10 mouse cellular contexts compared by ENCODE assay signal in the genomic region with DNA sequence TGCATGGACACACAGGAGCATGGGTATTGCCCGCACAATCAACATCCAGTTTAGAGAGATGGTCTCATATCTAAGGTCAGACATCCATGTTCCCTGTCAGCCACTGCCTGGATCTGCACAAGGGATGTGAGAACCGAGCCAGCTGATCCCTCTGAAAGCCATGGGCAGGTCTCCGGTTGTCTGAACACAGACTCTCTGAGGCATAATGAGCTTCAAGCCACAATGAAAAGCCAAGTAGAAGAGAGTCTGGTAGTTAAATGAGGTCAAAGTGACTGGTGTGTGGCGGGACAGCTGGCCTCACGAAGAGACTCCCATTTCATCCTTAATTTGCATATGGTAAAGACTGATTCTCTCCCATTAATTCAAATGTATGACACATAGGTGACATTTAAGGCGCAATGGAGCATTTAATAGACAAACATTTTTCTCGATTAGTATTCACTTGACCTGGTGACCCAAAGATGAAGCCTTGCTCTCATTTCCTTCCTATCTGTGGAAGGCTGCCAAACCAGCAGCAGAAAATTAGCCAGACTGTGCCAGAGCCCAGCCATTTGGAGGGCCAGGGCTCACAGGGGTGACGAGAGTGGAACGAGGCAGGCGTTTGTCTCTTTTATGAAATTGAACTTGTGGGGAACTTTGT.
A peak's percentile ranks its signal among the peaks of the same experiment; 100 is the strongest.
DNase-seq lines count a peak whose midpoint lies in the region; ATAC-seq and TF ChIP-seq lines count a peak whose summit lies in the region.
"Had no signal": no experiment of that assay in that cellular context is flagged by ENCODE, and none has a peak within 500 bp of the region (broad histone marks: within the 10 kb centered on the region; RNA-seq: fewer than 3 reads in every experiment).

No protein-coding gene starts in this region.

- no peaks in the 10 kb centered on the region for H3K9me3 ChIP-seq in heart, postnatal 0 days (replicated peaks; ENCODE audit: control insufficient read depth, low read length)
- no peaks in the 10 kb centered on the region for H3K9me3 ChIP-seq in embryonic facial prominence, embryonic 14.5 days (ENCODE audit: control insufficient read depth, low read length)
- H3K9me3 ChIP-seq: heart, embryonic 12.5 days had no signal

- 0 out of 2 replicates have a peak overlapping the region, but pooled peaks have one; percentile 8 for H3K27ac ChIP-seq in heart, postnatal 0 days (ENCODE audit: low read depth)
- no peak overlapping the region for H3K27ac ChIP-seq in embryonic facial prominence, embryonic 14.5 days (replicated peaks; ENCODE audit: low read depth, low read length)
- H3K27ac ChIP-seq: macrophage had no signal

- H3K9ac ChIP-seq in heart, postnatal 0 days (replicated peaks; ENCODE audit: low read depth, low read length), result no peak overlapping the region
- H3K9ac ChIP-seq in embryonic facial prominence, embryonic 14.5 days (ENCODE audit: low read depth, low read length), result no peak overlapping the region
- H3K9ac ChIP-seq: heart, embryonic 12.5 days had no signal

- H3K4me3 ChIP-seq in heart, postnatal 0 days (ENCODE audit: low read depth, low read length), result no peak overlapping the region
- no peak overlapping the region for H3K4me3 ChIP-seq in embryonic facial prominence, embryonic 14.5 days (ENCODE audit: low read depth, low read length)
- H3K4me3 ChIP-seq: erythroblast, embryonic 14.5 days; heart, embryonic 12.5 days had no signal

- WGBS in heart, postnatal 0 days, result 57% methylated on average over 10 of the region's 10 CpGs
- WGBS in embryonic facial prominence, embryonic 14.5 days, result 62% methylated on average over 10 of the region's 10 CpGs

- no peak for DNase-seq in heart, postnatal 0 days (ENCODE audit: low spot score)
- no peak for DNase-seq in heart, postnatal 25 days (ENCODE audit: low spot score)
- DNase-seq in MN1 (ENCODE audit: low spot score), result peak; percentile 57
- no peak for DNase-seq in embryonic facial prominence, embryonic 14.5 days (ENCODE audit: low spot score)
- DNase-seq in kidney, postnatal 10 days, result peak; percentile 70
- DNase-seq in T-cell, adult 2 months (ENCODE audit: low spot score), result no peak
- no peak for DNase-seq in spleen, postnatal 14 days (ENCODE audit: low spot score in 2 of 2)

- no peak overlapping the region for H3K4me2 ChIP-seq in heart, postnatal 0 days (ENCODE audit: low read depth, low read length)
- H3K4me2 ChIP-seq in embryonic facial prominence, embryonic 14.5 days (ENCODE audit: low read depth, low read length), result no peak overlapping the region
- H3K4me2 ChIP-seq: heart, embryonic 12.5 days had no signal

- TF ChIP-seq EP300 in heart, postnatal 0 days (IDR thresholded peaks at IDR 0.05; ENCODE audit: low read depth), result no peak

- no peak for ATAC-seq in heart, postnatal 0 days (ENCODE audit: insufficient read depth, low read depth)
- ATAC-seq in embryonic facial prominence, embryonic 14.5 days (ENCODE audit: low read depth), result peak; percentile 58; the same call in 1 of the 2 replicates

- intact Hi-C loops in heart, postnatal 25 days (cut with DNase I), result no loop called here

- H3K27me3 ChIP-seq in heart, postnatal 0 days (ENCODE audit: control insufficient read depth, insufficient read depth, low read length), result no peaks in the 10 kb centered on the region
- no peaks in the 10 kb centered on the region for H3K27me3 ChIP-seq in embryonic facial prominence, embryonic 14.5 days (replicated peaks; ENCODE audit: control insufficient read depth, insufficient read depth, low read length)
- H3K27me3 ChIP-seq: heart, embryonic 12.5 days had no signal

- no peaks in the 10 kb centered on the region for H3K36me3 ChIP-seq in heart, postnatal 0 days (replicated peaks; ENCODE audit: control insufficient read depth, insufficient read depth, low read length)
- no peaks in the 10 kb centered on the region for H3K36me3 ChIP-seq in embryonic facial prominence, embryonic 14.5 days (ENCODE audit: control insufficient read depth, insufficient read depth, low read length)
- H3K36me3 ChIP-seq: heart, embryonic 12.5 days had no signal

- TF ChIP-seq CTCF in heart, postnatal 0 days (IDR thresholded peaks at IDR 0.05; ENCODE audit: low read depth), result no peak

- peaks cover 4% of the 10 kb centered on the region; the same call in 1 of the 2 replicates for H3K4me1 ChIP-seq in heart, postnatal 0 days (ENCODE audit: control insufficient read depth, insufficient read depth)
- peaks cover 11% of the 10 kb centered on the region for H3K4me1 ChIP-seq in embryonic facial prominence, embryonic 14.5 days (ENCODE audit: control insufficient read depth, insufficient read depth, low read length)

Comparison
In these comparisons a context has a peak if more than half of its experiments do, and no peak if none do; other contexts are left out.
1. DNase-seq: peak in MN1 (single experiment) and kidney, postnatal 10 days (single experiment); none in heart, postnatal 0 days (single experiment), heart, postnatal 25 days (single experiment), embryonic facial prominence, embryonic 14.5 days (single experiment), T-cell, adult 2 months (single experiment) and spleen, postnatal 14 days (0 of 2).